Mouse (Mus musculus): ENCODE results near the gene Adcy5. TPM values are rescaled to one million over a fixed set of nuclear protein-coding genes. Genes with fewer than 3 reads are reported as not detected.
A peak's percentile ranks its signal among the peaks of the same experiment; 100 is the strongest.

The Adcy5 gene
- polyA plus RNA-seq, 1 experiment: 60.5 TPM

GRCm38 (mm10) chr16:35316856-35317264 is 162.2 kb downstream of the Adcy5 start:
- no peak for DNase-seq (ENCODE audit: low read depth)

GRCm38 (mm10) chr16:35317460-35317859 is 162.8 kb downstream of the Adcy5 start:
- no peak for DNase-seq (ENCODE audit: low read depth)

- DNase-seq (ENCODE audit: low read depth): no peak
Observed at GRCm38 (mm10) chr16:35318397-35318796, 163.7 kb downstream of the Adcy5 start.

- DNase-seq (ENCODE audit: low read depth): peak; percentile 24
Observed at GRCm38 (mm10) chr16:35319335-35319734, 164.7 kb downstream of the Adcy5 start.

- DNase-seq (ENCODE audit: low read depth): no peak
Observed at GRCm38 (mm10) chr16:35319773-35320172, 165.1 kb downstream of the Adcy5 start.

- no peak for DNase-seq (ENCODE audit: low read depth)
Observed at GRCm38 (mm10) chr16:35330451-35330850, 175.8 kb downstream of the Adcy5 start.

Other genes with a start within 250 kb of the Adcy5 start
- 87.2 and 100 TPM in 2 replicates for gene Hacd2, start 132.4 kb upstream of the Adcy5 start, polyA plus RNA-seq (2012; rRNA removed)
- 26.4 and 53.6 TPM in 2 replicates for gene Sec22a, start 209.0 kb downstream of the Adcy5 start, polyA plus RNA-seq (2012; rRNA removed)

All from gonadal fat pad, adult 2 months (tissue).